Mouse (Mus musculus) spleen, embryonic (tissue): Measurements from ENCODE around the gene Vwa5b1.

Experiments used
- CTCF ChIA-PET: fragments of 350-600 bp; sonication (Branson Sonifier 250); formaldehyde crosslinking; loops from one replicate; lab custom pipeline; 2022; lab: Charles Lee

Gene Vwa5b1

GRCm38 (mm10) chr4:138635428-138636145 is at the start of gene Vwa5b1:
Gene Vwa5b1, minus strand, starts transcription at chr4:138635884.
- CTCF ChIA-PET = interaction anchor here (0.7 kb wide), 1 partner anchor 1520 kb away, joined by 15 read pairs; no protein-coding TSS in a partner anchor

GRCm38 (mm10) chr4:138682760-138683159 is 47.1 kb upstream of the Vwa5b1 start:
- CTCF ChIA-PET = no interaction called here

- CTCF ChIA-PET = no interaction called here
These were observed 44.4 kb upstream of the Vwa5b1 start for GRCm38 (mm10) chr4:138680124-138680523.

- CTCF ChIA-PET = interaction anchor here (0.6 kb wide), 1 partner anchor 10 kb away, joined by 3 read pairs; no protein-coding TSS in a partner anchor
These were observed 41.9 kb upstream of the Vwa5b1 start for GRCm38 (mm10) chr4:138677579-138677978.

GRCm38 (mm10) chr4:138676480-138676879 is 40.8 kb upstream of the Vwa5b1 start:
- CTCF ChIA-PET = no interaction called here

- CTCF ChIA-PET = no interaction called here
These were observed 36.5 kb upstream of the Vwa5b1 start for GRCm38 (mm10) chr4:138672160-138672559.

- CTCF ChIA-PET = no interaction called here
These were observed 34.6 kb upstream of the Vwa5b1 start for GRCm38 (mm10) chr4:138670093-138670889.

GRCm38 (mm10) chr4:138666521-138666920 is 30.8 kb upstream of the Vwa5b1 start:
- CTCF ChIA-PET = no interaction called here

GRCm38 (mm10) chr4:138659936-138660602 is 24.4 kb upstream of the Vwa5b1 start:
- CTCF ChIA-PET = no interaction called here

- CTCF ChIA-PET = no interaction called here
These were observed 17.4 kb upstream of the Vwa5b1 start for GRCm38 (mm10) chr4:138653056-138653455.

GRCm38 (mm10) chr4:138651881-138652280 is 16.2 kb upstream of the Vwa5b1 start:
- CTCF ChIA-PET = no interaction called here

- CTCF ChIA-PET = no interaction called here
These were observed 12.5 kb upstream of the Vwa5b1 start for GRCm38 (mm10) chr4:138648096-138648635.

- CTCF ChIA-PET = no interaction called here
These were observed 6.6 kb upstream of the Vwa5b1 start for GRCm38 (mm10) chr4:138642272-138642671.

- CTCF ChIA-PET = no interaction called here
These were observed 445 bp upstream of the Vwa5b1 start for GRCm38 (mm10) chr4:138636146-138636511.

- CTCF ChIA-PET = no interaction called here
These were observed 7.4 kb downstream of the Vwa5b1 start for GRCm38 (mm10) chr4:138628256-138628655.

GRCm38 (mm10) chr4:138614454-138614853 is 21.2 kb downstream of the Vwa5b1 start:
- CTCF ChIA-PET = no interaction called here

- CTCF ChIA-PET = no interaction called here
These were observed 33.8 kb downstream of the Vwa5b1 start for GRCm38 (mm10) chr4:138601926-138602325.

GRCm38 (mm10) chr4:138597904-138598347 is 37.8 kb downstream of the Vwa5b1 start:
- CTCF ChIA-PET = no interaction called here

- CTCF ChIA-PET = no interaction called here
These were observed 39.1 kb downstream of the Vwa5b1 start for GRCm38 (mm10) chr4:138596391-138597130.

- CTCF ChIA-PET = no interaction called here
These were observed 50.7 kb downstream of the Vwa5b1 start for GRCm38 (mm10) chr4:138584946-138585345.

- CTCF ChIA-PET = no interaction called here
These were observed 53.2 kb downstream of the Vwa5b1 start for GRCm38 (mm10) chr4:138582446-138582845.
